Mouse (Mus musculus) heart, embryonic 15.5 days (tissue): ENCODE data around the gene Alk. TPM values are rescaled to one million over a fixed set of nuclear protein-coding genes. Genes with fewer than 3 reads are reported as not detected.

ENCODE experiments used
- ATAC-seq: fragments of 200-750 bp; cut with Nextera tagmentation; replicated peaks from 2 replicates; pipeline ENCODE4 v1.8.0; 2017; ENCODE audit warnings: low read depth, moderate TSS enrichment; ENCODE audit not compliant: insufficient number of reproducible peaks, insufficient read depth, low FRiP score
- H3K27ac ChIP-seq: fragments of 300-500 bp; sonication (generic); 2 replicates; pipeline ENCODE4 v1.5.1; 2015; ENCODE audit warnings: mild to moderate bottlenecking, inconsistent platforms
- H3K27me3 ChIP-seq: fragments of 300-500 bp; sonication (generic); 2 replicates; pipeline ENCODE4 v1.6.1; 2015; ENCODE audit warnings: inconsistent platforms
- H3K36me3 ChIP-seq: fragments of 300-500 bp; sonication (generic); 2 replicates; pipeline ENCODE4 v1.6.1; 2015; ENCODE audit warnings: mild to moderate bottlenecking, inconsistent platforms
- H3K4me1 ChIP-seq: fragments of 300-500 bp; sonication (generic); replicated peaks from 2 replicates; pipeline ENCODE4 v1.6.1; 2015; ENCODE audit warnings: inconsistent platforms
- H3K4me2 ChIP-seq: fragments of 300-500 bp; sonication (generic); 2 replicates; pipeline ENCODE4 v1.6.1; 2015; ENCODE audit warnings: inconsistent platforms, mild to moderate bottlenecking, moderate library complexity
- H3K4me3 ChIP-seq: fragments of 300-500 bp; sonication (generic); 2 replicates; pipeline ENCODE4 v1.5.1; 2015; ENCODE audit warnings: mild to moderate bottlenecking, inconsistent platforms
- H3K9ac ChIP-seq: fragments of 300-500 bp; sonication (generic); 2 replicates; pipeline ENCODE4 v1.6.1; 2015; ENCODE audit warnings: mild to moderate bottlenecking, inconsistent platforms
- H3K9me3 ChIP-seq: fragments of 300-500 bp; sonication (generic); replicated peaks from 2 replicates; pipeline ENCODE4 v1.6.1; 2016; ENCODE audit warnings: inconsistent platforms
- WGBS: fragments of 180-500 bp; shearing (Covaris S2); methylation state at CpG from one replicate; pipeline ENCODE4 v1.1.7; 2015; ENCODE audit warnings: mixed read lengths; 5-methylcytosine and 5-hydroxymethylcytosine counted together
- polyA plus RNA-seq: library from polyadenylated mRNA; unstranded; fragments of >200 nt; fragmentation: Nextera tagmentation; extraction: Ambion mirVana; gene quantifications from 2 replicates; pipeline ENCODE4 v1.2.1, GENCODE M21; 2015

The Alk gene
- polyA plus RNA-seq, 1 experiment from 2014 or later: 0.21 TPM

- H3K9me3 ChIP-seq: no peaks in the 10 kb centered on the region
- no peak overlapping the region for H3K4me2 ChIP-seq
- H3K4me3 ChIP-seq: no peak overlapping the region
- no peak overlapping the region for H3K9ac ChIP-seq
- H3K27me3 ChIP-seq: no peaks in the 10 kb centered on the region
- peaks cover 17% of the 10 kb centered on the region for H3K36me3 ChIP-seq
- H3K4me1 ChIP-seq: peaks cover 12% of the 10 kb centered on the region
- no peak for ATAC-seq
- no peak overlapping the region for H3K27ac ChIP-seq
- 77% methylated on average over 8 of the region's 8 CpGs for WGBS
These were observed 780.7 kb downstream of the Alk start for GRCm38 (mm10) chr17:71823622-71824306.

Other genes starting within 250 kb of the Alk start
- 64.3 and 67.7 TPM in 2 replicates for gene Ypel5, start 231.8 kb upstream of the Alk start, polyA plus RNA-seq